Mouse (Mus musculus) forebrain, embryonic 10.5 days (tissue): ENCODE data around the gene Cpne5. TPM values are rescaled to one million over a fixed set of nuclear protein-coding genes. Genes with fewer than 3 reads are reported as not detected.

ENCODE experiments used
- DNase-seq: peaks from one replicate; pipeline ENCODE4 v3.0.0-alpha.2; 2017; ENCODE audit warnings: low spot score; ENCODE audit errors: extremely low spot score
- H3K27ac ChIP-seq: fragments of 300-500 bp; sonication (generic); 2 replicates; pipeline ENCODE4 v1.5.1; 2016; ENCODE audit warnings: mild to moderate bottlenecking
- H3K27me3 ChIP-seq: fragments of 300-500 bp; sonication (generic); 2 replicates; pipeline ENCODE4 v1.6.1; 2016; ENCODE audit warnings: mild to moderate bottlenecking; ENCODE audit not compliant: poor library complexity, severe bottlenecking
- H3K36me3 ChIP-seq: fragments of 300-500 bp; sonication (generic); replicated peaks from 2 replicates; pipeline ENCODE4 v1.6.1; 2016; ENCODE audit warnings: mild to moderate bottlenecking, moderate library complexity
- H3K4me1 ChIP-seq: fragments of 300-500 bp; sonication (generic); 2 replicates; pipeline ENCODE4 v1.6.1; 2016
- H3K4me3 ChIP-seq: fragments of 300-500 bp; sonication (generic); 2 replicates; pipeline ENCODE4 v1.5.1; 2016; ENCODE audit warnings: mild to moderate bottlenecking, moderate library complexity
- H3K9me3 ChIP-seq: fragments of 300-500 bp; sonication (generic); 2 replicates; pipeline ENCODE4 v1.6.1; 2016; ENCODE audit warnings: mild to moderate bottlenecking, moderate library complexity
- WGBS: fragments of 180-500 bp; shearing (Covaris S2); methylation state at CpG from one replicate; pipeline ENCODE4 v1.1.7; 2016; 5-methylcytosine and 5-hydroxymethylcytosine counted together
- polyA plus RNA-seq: library from polyadenylated mRNA; unstranded; fragments of >200 nt; fragmentation: Nextera tagmentation; extraction: Ambion mirVana; gene quantifications from 2 replicates; pipeline ENCODE4 v1.2.1, GENCODE M21; 2016

The Cpne5 gene
- polyA plus RNA-seq, 1 experiment from 2014 or later, result 5.3 TPM

- Histone ChIP-seq H3K27ac (no peak overlapping the region), H3K4me3 (no peak overlapping the region), H3K9me3 (no peaks in the 10 kb centered on the region), H3K27me3 (peaks cover 17% of the 10 kb centered on the region), H3K4me1 (peaks cover 17% of the 10 kb centered on the region), H3K36me3 (no peaks in the 10 kb centered on the region)
- peak; percentile 73 for DNase-seq
- WGBS, result 29% methylated on average over 14 of the region's 14 CpGs
Measured at GRCm38 (mm10) chr17:29171001-29171772, 66.8 kb downstream of the Cpne5 start.

GRCm38 (mm10) chr17:29170431-29171000 lies 67.5 kb downstream of the Cpne5 start:
- Histone ChIP-seq H3K9me3 (no peaks in the 10 kb centered on the region), H3K27ac (no peak overlapping the region), H3K27me3 (peaks cover 20% of the 10 kb centered on the region), H3K4me1 (peaks cover 16% of the 10 kb centered on the region), H3K4me3 (no peak overlapping the region), H3K36me3 (no peaks in the 10 kb centered on the region)
- no peak for DNase-seq
- WGBS, result 83% methylated on average over 14 of the region's 14 CpGs

GRCm38 (mm10) chr17:29168996-29169601 lies 68.9 kb downstream of the Cpne5 start:
- WGBS, result 78% methylated on average over 12 of the region's 12 CpGs
- DNase-seq, result no peak
- Histone ChIP-seq H3K9me3 (no peaks in the 10 kb centered on the region), H3K4me3 (no peak overlapping the region), H3K27me3 (peaks cover 33% of the 10 kb centered on the region), H3K36me3 (no peaks in the 10 kb centered on the region), H3K4me1 (peaks cover 29% of the 10 kb centered on the region), H3K27ac (no peak overlapping the region)

GRCm38 (mm10) chr17:29168438-29168837 lies 69.5 kb downstream of the Cpne5 start:
- DNase-seq, result no peak
- 87% methylated on average over 4 of the region's 4 CpGs for WGBS
- H3K9me3 ChIP-seq, result no peaks in the 10 kb centered on the region
- no peak overlapping the region for H3K4me3 ChIP-seq
- peaks cover 31% of the 10 kb centered on the region for H3K4me1 ChIP-seq
- peaks cover 38% of the 10 kb centered on the region for H3K27me3 ChIP-seq
- H3K27ac ChIP-seq, result no peak overlapping the region
- H3K36me3 ChIP-seq, result no peaks in the 10 kb centered on the region

GRCm38 (mm10) chr17:29167371-29167770 lies 70.6 kb downstream of the Cpne5 start:
- H3K4me1 ChIP-seq, result peaks cover 31% of the 10 kb centered on the region

GRCm38 (mm10) chr17:29165967-29166578 lies 71.9 kb downstream of the Cpne5 start:
- no peaks in the 10 kb centered on the region for H3K36me3 ChIP-seq
- WGBS, result 36% methylated on average over 8 of the region's 8 CpGs
- no peak overlapping the region for H3K4me3 ChIP-seq
- H3K9me3 ChIP-seq, result peaks cover 7% of the 10 kb centered on the region
- no peak for DNase-seq
- peaks cover 38% of the 10 kb centered on the region for H3K27me3 ChIP-seq
- no peak overlapping the region; the same call in 1 of the 2 replicates for H3K27ac ChIP-seq
- H3K4me1 ChIP-seq, result peaks cover 27% of the 10 kb centered on the region

More at GRCm38 (mm10) chr17:29167371-29167770, 70.6 kb downstream of the Cpne5 start:
- Histone ChIP-seq H3K9me3 (no peaks in the 10 kb centered on the region), H3K27me3 (peaks cover 38% of the 10 kb centered on the region), H3K4me3 (no peak overlapping the region), H3K36me3 (no peaks in the 10 kb centered on the region), H3K27ac (no peak overlapping the region)
- no peak for DNase-seq
- 72% methylated on average over 6 of the region's 6 CpGs for WGBS

- Histone ChIP-seq H3K27ac (no peak overlapping the region), H3K4me3 (no peak overlapping the region), H3K27me3 (peaks cover 38% of the 10 kb centered on the region), H3K36me3 (no peaks in the 10 kb centered on the region), H3K9me3 (peaks cover 7% of the 10 kb centered on the region), H3K4me1 (peaks cover 27% of the 10 kb centered on the region)
- no peak for DNase-seq
- WGBS, result 11% methylated on average over 6 of the region's 6 CpGs
Measured at GRCm38 (mm10) chr17:29165452-29165851, 72.5 kb downstream of the Cpne5 start.

GRCm38 (mm10) chr17:29164469-29165111 lies 73.4 kb downstream of the Cpne5 start:
- Histone ChIP-seq H3K9me3 (peaks cover 7% of the 10 kb centered on the region), H3K4me1 (peaks cover 27% of the 10 kb centered on the region), H3K27me3 (peaks cover 38% of the 10 kb centered on the region), H3K27ac (peak overlapping the region; percentile 60), H3K36me3 (no peaks in the 10 kb centered on the region), H3K4me3 (no peak overlapping the region)
- 28% methylated on average over 17 of the region's 17 CpGs for WGBS
- DNase-seq, result no peak

GRCm38 (mm10) chr17:29162334-29162733 lies 75.6 kb downstream of the Cpne5 start:
- 96% methylated on average over 13 of the region's 13 CpGs for WGBS
- Histone ChIP-seq H3K4me3 (no peak overlapping the region), H3K27ac (no peak overlapping the region)

GRCm38 (mm10) chr17:29159743-29160455 lies 78.1 kb downstream of the Cpne5 start:
- H3K27me3 ChIP-seq, result peaks cover 13% of the 10 kb centered on the region; the same call in 1 of the 2 replicates
- no peaks in the 10 kb centered on the region for H3K36me3 ChIP-seq
- peaks cover 7% of the 10 kb centered on the region for H3K9me3 ChIP-seq
- H3K27ac ChIP-seq, result 0 out of 2 replicates have a peak overlapping the region, but pooled peaks have one; percentile 4
- no peak for DNase-seq
- 90% methylated on average over 16 of the region's 16 CpGs for WGBS
- peaks cover 29% of the 10 kb centered on the region for H3K4me1 ChIP-seq
- no peak overlapping the region for H3K4me3 ChIP-seq

More at GRCm38 (mm10) chr17:29162334-29162733, 75.6 kb downstream of the Cpne5 start:
- Histone ChIP-seq H3K36me3 (no peaks in the 10 kb centered on the region), H3K27me3 (peaks cover 36% of the 10 kb centered on the region), H3K9me3 (peaks cover 7% of the 10 kb centered on the region), H3K4me1 (peaks cover 23% of the 10 kb centered on the region)
- DNase-seq, result no peak

- Histone ChIP-seq H3K27me3 (peaks cover 8% of the 10 kb centered on the region; the same call in 1 of the 2 replicates), H3K4me3 (no peak overlapping the region), H3K9me3 (peaks cover 7% of the 10 kb centered on the region), H3K36me3 (no peaks in the 10 kb centered on the region), H3K27ac (0 out of 2 replicates have a peak overlapping the region, but pooled peaks have one; percentile 4), H3K4me1 (peaks cover 27% of the 10 kb centered on the region)
- WGBS, result 96% methylated on average over 5 of the region's 5 CpGs
- DNase-seq, result no peak
Measured at GRCm38 (mm10) chr17:29159320-29159719, 78.6 kb downstream of the Cpne5 start.

- Histone ChIP-seq H3K9me3 (peaks cover 7% of the 10 kb centered on the region), H3K4me1 (peaks cover 23% of the 10 kb centered on the region), H3K4me3 (no peak overlapping the region), H3K27me3 (0 out of 2 replicates have a peak, but pooled peaks cover 3% of the 10 kb centered on the region), H3K36me3 (no peaks in the 10 kb centered on the region), H3K27ac (no peak overlapping the region)
- DNase-seq, result no peak
- WGBS, result 96% methylated on average over 15 of the region's 15 CpGs
Measured at GRCm38 (mm10) chr17:29158899-29159298, 79.1 kb downstream of the Cpne5 start.
